Mouse (Mus musculus): ENCODE data around the gene Selenow. TPM values are rescaled to one million over a fixed set of nuclear protein-coding genes. Genes with fewer than 3 reads are reported as not detected.
A peak's percentile ranks its signal among the peaks of the same experiment; 100 is the strongest.

The Selenow gene
- polyA plus RNA-seq, 1 experiment from 2014 or later, result 558 TPM

DNA sequence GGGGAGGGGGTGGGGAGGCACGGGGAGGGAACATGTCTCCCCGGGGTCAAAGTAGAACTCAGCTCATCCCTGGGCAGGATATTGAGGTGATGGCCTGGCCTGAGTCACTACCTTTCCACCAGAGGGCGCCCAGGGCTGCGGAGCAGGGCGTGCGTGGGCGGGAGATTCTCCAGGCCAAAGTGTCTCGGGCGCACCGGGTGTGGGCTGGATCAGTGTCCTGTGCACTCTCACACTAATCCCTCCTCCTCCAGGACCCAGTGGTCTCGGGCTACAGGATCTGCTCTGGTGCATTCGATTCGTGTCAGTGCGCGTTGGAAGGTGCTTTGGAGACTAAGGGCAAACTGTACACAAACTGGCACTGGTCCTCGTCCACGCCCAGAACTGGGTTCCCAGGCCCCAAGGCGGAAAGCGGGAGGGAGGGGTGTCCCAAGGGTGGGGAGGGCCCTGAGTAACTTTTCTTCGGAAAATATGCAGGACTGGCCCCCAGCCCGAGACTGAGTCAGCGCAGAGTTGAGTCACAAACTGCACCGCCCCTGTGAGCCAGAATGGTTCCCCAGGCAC, 26.3 kb upstream of the Selenow start:
- Histone ChIP-seq H3K4me2 (replicated peaks; ENCODE audit: low read depth, low read length) (peak overlapping the region; percentile 49), H3K36me3 (ENCODE audit: insufficient read depth, low read length) (peaks cover 41% of the 10 kb centered on the region), H3K27ac (ENCODE audit: low read length) (peak overlapping the region; percentile 74), H3K9me3 (ENCODE audit: low read length) (no peaks in the 10 kb centered on the region), H3K27me3 (replicated peaks; ENCODE audit: insufficient read depth, low read length) (no peaks in the 10 kb centered on the region), H3K4me1 (ENCODE audit: insufficient read depth, low read depth, low read length) (peaks cover 21% of the 10 kb centered on the region; the same call in 1 of the 2 replicates), H3K9ac (replicated peaks; ENCODE audit: low read depth) (no peak overlapping the region), H3K4me3 (ENCODE audit: low read depth, low read length) (peak overlapping the region; percentile 18; the same call in 1 of the 2 replicates)
- ATAC-seq (peak; percentile 85), DNase-seq (ENCODE audit: low spot score) (peak; percentile 94)
- TF ChIP-seq EP300 (IDR thresholded peaks at IDR 0.05) (peak; percentile 87), CTCF (IDR thresholded peaks at IDR 0.05) (peak; percentile 95)
- WGBS, result 2% methylated on average over 23 of the region's 23 CpGs

DNA sequence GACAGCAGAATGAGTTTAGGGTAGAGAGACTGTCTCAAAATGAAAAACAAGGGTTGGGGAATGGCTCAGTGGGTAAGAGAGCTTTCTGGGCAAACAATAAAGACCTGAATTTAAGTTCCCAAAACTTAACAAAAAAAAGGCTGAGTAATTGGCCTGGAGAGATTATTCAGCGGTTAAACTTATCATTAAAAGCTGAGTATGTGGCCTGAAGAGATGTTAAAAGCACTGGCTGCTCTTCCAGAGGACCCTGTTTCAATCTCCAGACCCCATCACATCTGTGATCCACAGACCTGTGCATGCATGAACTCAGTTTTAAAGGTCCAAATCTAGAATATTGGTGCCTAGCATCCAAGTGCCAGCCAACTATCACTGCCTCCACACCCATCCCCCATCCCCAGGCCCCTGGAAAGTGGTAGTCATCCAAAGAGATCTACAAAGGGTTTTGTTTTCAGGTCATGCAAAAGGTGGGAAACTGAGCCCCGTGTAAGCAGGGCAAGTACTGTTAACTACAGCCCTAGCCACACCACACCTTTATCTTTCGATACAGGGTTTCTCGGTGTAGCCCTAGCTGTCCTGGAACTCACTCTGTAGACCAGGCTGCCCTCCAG, 25.6 kb upstream of the Selenow start:
- Histone ChIP-seq H3K27me3 (replicated peaks; ENCODE audit: insufficient read depth, low read length) (no peaks in the 10 kb centered on the region), H3K36me3 (ENCODE audit: insufficient read depth, low read length) (peaks cover 43% of the 10 kb centered on the region), H3K4me3 (ENCODE audit: low read depth, low read length) (no peak overlapping the region), H3K9me3 (ENCODE audit: low read length) (no peaks in the 10 kb centered on the region), H3K27ac (ENCODE audit: low read length) (peak overlapping the region; percentile 74; the same call in 1 of the 2 replicates), H3K9ac (replicated peaks; ENCODE audit: low read depth) (no peak overlapping the region), H3K4me2 (replicated peaks; ENCODE audit: low read depth, low read length) (peak overlapping the region; percentile 49; the same call in 1 of the 2 replicates), H3K4me1 (ENCODE audit: insufficient read depth, low read depth, low read length) (peaks cover 21% of the 10 kb centered on the region; the same call in 1 of the 2 replicates)
- TF ChIP-seq CTCF (IDR thresholded peaks at IDR 0.05) (no peak), EP300 (IDR thresholded peaks at IDR 0.05) (no peak)
- ATAC-seq, result no peak
- 41% methylated on average over 4 of the region's 4 CpGs for WGBS
- DNase-seq (ENCODE audit: low spot score), result no peak

GRCm38 (mm10) chr7:15945721-15946536, 23.7 kb upstream of the Selenow start, which contains the start of gene Nop53:
Nop53 (minus strand) TSS chr7:15946074.
- 3% methylated on average over 59 of the region's 59 CpGs for WGBS
- peak; percentile 98 for DNase-seq (ENCODE audit: low spot score)
- H3K36me3 ChIP-seq (ENCODE audit: insufficient read depth, low read length), result peaks cover 44% of the 10 kb centered on the region

DNA sequence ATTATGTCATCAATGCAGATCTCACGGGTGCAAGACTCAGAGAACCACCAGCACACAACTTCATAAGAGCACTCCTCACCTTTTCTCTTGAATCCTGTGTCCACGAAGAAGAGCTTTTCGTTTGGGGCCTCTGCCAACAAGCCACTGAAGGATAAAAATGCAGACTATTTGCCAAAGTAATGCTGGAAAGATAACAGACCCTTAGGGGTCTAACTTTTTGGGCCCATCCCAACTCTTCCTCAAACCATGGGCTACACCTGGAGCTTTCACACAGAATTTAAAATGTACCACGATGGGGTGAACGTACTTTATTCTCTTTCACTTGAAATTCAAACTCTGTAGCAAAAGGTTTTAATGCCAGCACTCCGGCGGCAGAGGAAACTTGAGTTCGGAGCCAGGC, 23.0 kb upstream of the Selenow start:
- no peak for ATAC-seq

More at GRCm38 (mm10) chr7:15945721-15946536, 23.7 kb upstream of the Selenow start, which contains the start of gene Nop53:
- Histone ChIP-seq H3K9ac (replicated peaks; ENCODE audit: low read depth) (peak within 1 kb of the TSS; percentile 48), H3K4me1 (ENCODE audit: insufficient read depth, low read depth, low read length) (peaks cover 21% of the 10 kb centered on the region; the same call in 1 of the 2 replicates), H3K27ac (ENCODE audit: low read length) (peak within 1 kb of the TSS; percentile 87), H3K4me2 (replicated peaks; ENCODE audit: low read depth, low read length) (peak within 1 kb of the TSS; percentile 69), H3K9me3 (ENCODE audit: low read length) (no peaks in the 10 kb centered on the region), H3K27me3 (replicated peaks; ENCODE audit: insufficient read depth, low read length) (no peaks in the 10 kb centered on the region), H3K4me3 (ENCODE audit: low read depth, low read length) (peak within 1 kb of the TSS; percentile 60)
- ATAC-seq, result peak; percentile 81
- TF ChIP-seq CTCF (IDR thresholded peaks at IDR 0.05) (no peak), EP300 (IDR thresholded peaks at IDR 0.05) (peak; percentile 85)

GRCm38 (mm10) chr7:15944311-15944710, 22.1 kb upstream of the Selenow start:
- WGBS, result 100% methylated on average over 1 of the region's 1 CpGs
- H3K36me3 ChIP-seq (ENCODE audit: insufficient read depth, low read length), result peaks cover 36% of the 10 kb centered on the region
- no peak for ATAC-seq
- DNase-seq (ENCODE audit: low spot score), result no peak
- H3K9ac ChIP-seq (replicated peaks; ENCODE audit: low read depth), result no peak overlapping the region
- peaks cover 20% of the 10 kb centered on the region; the same call in 1 of the 2 replicates for H3K4me1 ChIP-seq (ENCODE audit: insufficient read depth, low read depth, low read length)
- TF ChIP-seq CTCF (IDR thresholded peaks at IDR 0.05), result no peak
- TF ChIP-seq EP300 (IDR thresholded peaks at IDR 0.05), result no peak
- H3K4me3 ChIP-seq (ENCODE audit: low read depth, low read length), result no peak overlapping the region
- H3K27me3 ChIP-seq (replicated peaks; ENCODE audit: insufficient read depth, low read length), result no peaks in the 10 kb centered on the region
- H3K9me3 ChIP-seq (ENCODE audit: low read length), result no peaks in the 10 kb centered on the region
- no peak overlapping the region for H3K27ac ChIP-seq (ENCODE audit: low read length)
- H3K4me2 ChIP-seq (replicated peaks; ENCODE audit: low read depth, low read length), result no peak overlapping the region

More for the DNA sequence above, 23.0 kb upstream of the Selenow start:
- Histone ChIP-seq H3K4me1 (ENCODE audit: insufficient read depth, low read depth, low read length) (peaks cover 21% of the 10 kb centered on the region; the same call in 1 of the 2 replicates), H3K4me2 (replicated peaks; ENCODE audit: low read depth, low read length) (peak overlapping the region; percentile 69), H3K36me3 (ENCODE audit: insufficient read depth, low read length) (peaks cover 37% of the 10 kb centered on the region), H3K9me3 (ENCODE audit: low read length) (no peaks in the 10 kb centered on the region), H3K27me3 (replicated peaks; ENCODE audit: insufficient read depth, low read length) (no peaks in the 10 kb centered on the region), H3K27ac (ENCODE audit: low read length) (no peak overlapping the region), H3K4me3 (ENCODE audit: low read depth, low read length) (peak overlapping the region; percentile 60), H3K9ac (replicated peaks; ENCODE audit: low read depth) (peak overlapping the region; percentile 48)
- 1% methylated on average over 8 of the region's 8 CpGs for WGBS
- TF ChIP-seq EP300 (IDR thresholded peaks at IDR 0.05), result no peak
- TF ChIP-seq CTCF (IDR thresholded peaks at IDR 0.05), result no peak
- no peak for DNase-seq (ENCODE audit: low spot score)

- no peaks in the 10 kb centered on the region for H3K27me3 ChIP-seq (replicated peaks; ENCODE audit: insufficient read depth, low read length)
- TF ChIP-seq CTCF (IDR thresholded peaks at IDR 0.05) (no peak), EP300 (IDR thresholded peaks at IDR 0.05) (no peak)
These were observed 16.4 kb upstream of the Selenow start for GRCm38 (mm10) chr7:15938621-15939020.

More at GRCm38 (mm10) chr7:15938621-15939020, 16.4 kb upstream of the Selenow start:
- no peak overlapping the region for H3K9ac ChIP-seq (replicated peaks; ENCODE audit: low read depth)
- H3K9me3 ChIP-seq (ENCODE audit: low read length), result no peaks in the 10 kb centered on the region
- H3K4me1 ChIP-seq (ENCODE audit: insufficient read depth, low read depth, low read length), result no peaks in the 10 kb centered on the region
- no peak overlapping the region for H3K27ac ChIP-seq (ENCODE audit: low read length)
- ATAC-seq (no peak), DNase-seq (ENCODE audit: low spot score) (no peak)
- H3K4me3 ChIP-seq (ENCODE audit: low read depth, low read length), result no peak overlapping the region
- H3K36me3 ChIP-seq (ENCODE audit: insufficient read depth, low read length), result peaks cover 54% of the 10 kb centered on the region
- 100% methylated on average over 3 of the region's 3 CpGs for WGBS
- H3K4me2 ChIP-seq (replicated peaks; ENCODE audit: low read depth, low read length), result no peak overlapping the region

Measured in lung, postnatal 0 days (tissue).